Mouse (Mus musculus) brain, embryonic 14.5 days (tissue): ENCODE data around the gene Peli3. TPM values are rescaled to one million over a fixed set of nuclear protein-coding genes. Genes with fewer than 3 reads are reported as not detected.
"Not testable (repeated sequence)": the region's sequence is repeated elsewhere in the genome, so short reads cannot be mapped to it uniquely, and the experiment has no call there.

ENCODE experiments used
- DNase-seq: peaks from one replicate; pipeline ENCODE4 v3.0.0-alpha.2; 2011; ENCODE audit warnings: low read depth
- CTCF ChIP-seq: fragments of 200-500 bp; IDR thresholded peaks from 2 replicates; pipeline ENCODE4 v1.5.1; 2012; ENCODE audit warnings: inconsistent platforms, mild to moderate bottlenecking, moderate library complexity, borderline replicate concordance; ENCODE audit not compliant: insufficient read depth, insufficient read length; ENCODE audit errors: extremely low read depth
- POLR2A ChIP-seq: fragments of 200-500 bp; IDR thresholded peaks from 2 replicates; pipeline ENCODE4 v1.6.1; 2012; ENCODE audit warnings: mild to moderate bottlenecking, inconsistent platforms, borderline replicate concordance; ENCODE audit not compliant: poor library complexity, insufficient read depth, insufficient read length, severe bottlenecking; ENCODE audit errors: extremely low read depth
- polyA plus RNA-seq: library from polyadenylated mRNA; depleted of rRNA; stranded (reverse); fragments of >200 nt; gene quantifications from 2 replicates; pipeline ENCODE4 v1.2.3, GENCODE M21; 2012; rRNA removed

Gene Peli3
- 10.3 and 14.2 TPM in 2 replicates for polyA plus RNA-seq

DNA sequence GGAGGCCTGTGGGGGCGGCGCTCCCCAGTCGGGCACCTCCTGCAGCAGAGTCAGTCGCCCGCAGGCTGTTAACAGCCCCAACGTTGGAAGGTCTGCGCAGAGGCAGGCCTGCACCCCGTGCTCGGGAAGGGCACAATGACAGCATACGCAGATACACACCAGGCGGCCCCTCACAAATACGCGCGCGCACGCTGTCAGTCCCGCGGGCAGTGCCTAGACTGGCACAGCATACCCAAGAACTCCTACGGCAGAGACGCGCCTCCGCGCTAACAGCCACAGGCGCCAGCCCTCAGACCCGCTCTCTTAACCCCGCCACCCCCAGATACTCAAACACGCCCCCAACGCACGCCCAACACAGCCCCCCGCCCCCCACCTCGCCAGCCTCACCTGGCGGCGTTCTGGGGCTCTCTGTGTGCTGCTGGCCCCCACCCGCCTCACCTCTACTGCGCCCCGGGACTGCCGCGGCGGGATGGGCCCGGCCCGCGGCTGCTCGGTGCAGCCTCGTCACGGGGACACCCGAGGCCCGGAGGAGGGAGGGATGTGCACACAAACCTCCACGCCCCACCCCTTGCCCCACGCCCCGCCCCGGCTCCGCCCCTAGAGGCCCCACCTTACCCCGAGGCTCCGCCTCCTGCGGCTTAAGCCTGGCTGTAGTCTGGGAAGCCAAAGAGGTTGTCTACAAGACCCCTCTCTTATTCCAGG is at the start of gene Peli3:
TSS of gene Peli3 (minus strand) at position 577 of the 702 bp plus-strand sequence.
- TF ChIP-seq POLR2A: peak; percentile 68
- no peak for TF ChIP-seq CTCF

DNA sequence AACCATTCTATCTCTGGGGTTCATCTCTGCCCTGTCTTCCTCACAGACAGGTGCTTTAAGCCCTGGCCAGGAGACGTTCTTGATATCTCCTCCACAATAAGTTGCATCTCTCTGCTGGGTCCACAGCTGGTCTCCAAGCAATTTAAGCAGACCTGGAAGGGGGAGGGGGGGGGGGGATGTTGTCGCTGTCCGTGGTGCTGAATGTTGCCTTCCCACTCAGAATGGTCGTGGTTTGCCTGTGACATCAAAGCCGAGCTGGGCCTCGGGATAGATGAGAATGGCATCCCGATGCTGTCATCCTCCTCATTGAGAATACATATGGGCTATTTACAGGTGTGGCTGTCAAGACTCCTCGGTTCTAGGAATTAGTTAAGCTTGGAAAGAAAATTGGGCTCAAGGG is 49.4 kb upstream of the Peli3 start:
- TF ChIP-seq POLR2A: no peak
- no peak for TF ChIP-seq CTCF
- no peak for DNase-seq

More for the DNA sequence above, at the start of gene Peli3:
- DNase-seq: peak; percentile 91

DNA sequence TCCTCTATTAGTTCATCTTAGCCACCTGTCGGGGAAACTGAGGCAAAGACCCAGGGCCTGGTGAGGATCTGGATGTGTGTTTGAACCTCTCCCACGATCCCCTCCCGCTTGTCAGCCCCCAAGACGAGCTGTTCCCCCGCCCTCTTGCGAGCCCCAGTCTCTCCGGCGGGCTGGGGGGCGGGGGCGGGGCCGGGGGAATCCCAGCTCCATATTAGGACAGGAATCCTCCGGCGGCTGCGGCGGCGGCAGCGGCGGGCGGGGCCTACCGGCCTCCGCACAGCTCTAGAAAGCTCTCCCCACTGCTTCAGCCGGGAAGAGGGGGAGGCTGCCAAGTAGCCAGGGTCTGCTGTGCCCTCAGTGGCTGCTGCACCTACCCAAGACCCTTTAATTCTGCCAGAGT is 47.8 kb upstream of the Peli3 start:
- DNase-seq: peak; percentile 67
- TF ChIP-seq POLR2A (no peak), CTCF (no peak)

DNA sequence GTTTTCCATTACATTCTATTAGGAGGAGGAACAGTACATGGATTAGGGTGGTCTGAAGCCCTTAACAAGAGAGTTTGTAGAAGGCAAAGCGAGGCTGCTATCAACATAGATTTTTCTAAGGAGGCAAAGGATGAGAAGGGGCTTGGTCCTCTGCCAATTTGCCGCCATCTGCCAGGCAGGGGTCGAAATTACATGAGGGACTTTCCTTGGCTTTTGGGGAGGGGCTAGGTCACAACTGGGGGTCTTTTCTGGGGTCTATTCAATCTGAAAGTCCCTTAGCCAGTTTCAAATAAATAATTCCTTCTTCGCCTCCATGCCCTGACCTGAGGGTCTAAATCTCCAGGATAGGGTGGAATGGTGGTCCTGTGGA is 47.3 kb upstream of the Peli3 start, which contains the start of gene Npas4:
TSS of gene Npas4 (minus strand) at position 61 of the 370 bp plus-strand sequence.
- TF ChIP-seq CTCF (no peak), POLR2A (no peak)
- DNase-seq: no peak

DNA sequence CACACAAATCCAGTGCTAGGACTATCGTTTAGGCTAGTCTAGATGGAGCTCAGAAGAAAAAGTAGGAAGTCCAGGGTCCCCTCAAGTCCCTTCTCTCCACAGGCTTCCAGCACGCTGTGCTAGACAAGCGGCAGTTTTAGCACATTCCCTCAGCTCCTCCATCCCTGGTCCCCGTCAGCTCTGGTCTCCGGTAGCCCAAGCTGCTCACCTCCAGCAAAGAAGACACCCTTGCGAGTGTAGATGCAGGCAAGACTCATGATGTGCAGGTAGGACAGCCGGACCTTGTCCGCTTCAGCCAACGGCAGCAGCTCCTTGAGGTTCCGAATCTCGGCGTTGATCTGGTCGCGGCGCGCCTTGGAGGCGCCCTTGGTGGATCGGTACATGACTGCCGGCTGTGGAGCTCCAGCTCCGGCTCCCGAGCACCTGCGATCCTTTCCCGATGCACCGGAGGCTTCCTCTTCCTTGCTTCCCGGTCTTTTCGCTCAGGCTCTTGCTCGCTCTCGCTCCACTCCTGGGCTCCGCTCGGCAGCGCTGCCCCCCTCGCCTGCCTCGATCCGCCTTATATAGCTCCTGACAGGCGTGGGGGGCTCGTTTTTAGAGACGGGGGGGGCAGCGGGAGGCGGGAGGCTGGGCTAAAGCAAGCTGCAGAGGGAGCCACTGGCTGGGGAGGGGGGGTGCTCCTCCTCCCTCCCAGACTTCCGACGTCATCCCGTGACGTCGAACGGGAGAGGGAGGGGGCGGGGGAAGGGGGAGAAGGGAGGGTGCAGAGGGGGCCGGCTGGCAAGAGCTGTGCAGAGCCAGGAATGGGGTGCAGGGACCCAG is 46.7 kb upstream of the Peli3 start:
- peak; percentile 37; the same call in 1 of the 2 replicates for TF ChIP-seq POLR2A
- no peak for TF ChIP-seq CTCF

DNA sequence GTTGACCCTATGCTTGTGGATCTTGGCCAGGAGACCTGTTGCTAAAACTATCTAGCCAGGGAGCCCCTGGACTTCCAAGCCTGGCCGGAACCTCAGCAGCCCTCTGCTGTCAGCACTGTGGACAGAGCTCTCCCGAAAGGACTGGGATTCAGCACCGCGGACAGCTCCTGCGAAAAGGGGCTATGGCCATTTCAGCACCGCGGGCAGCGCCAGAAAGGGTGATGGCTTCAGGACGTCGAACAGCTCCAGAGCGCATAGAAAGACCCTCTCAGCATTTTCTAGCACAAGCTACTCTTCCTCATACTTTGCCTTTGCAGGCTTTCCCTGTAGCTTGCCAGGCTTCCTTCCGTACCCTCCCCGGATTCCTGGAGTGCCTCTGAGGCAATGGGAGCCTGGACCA is 46.1 kb upstream of the Peli3 start:
- DNase-seq: peak; percentile 74
- TF ChIP-seq CTCF (peak; percentile 19; the same call in 1 of the 2 replicates), POLR2A (no peak)

More for the DNA sequence above, 46.7 kb upstream of the Peli3 start:
- DNase-seq: peak; percentile 94

DNA sequence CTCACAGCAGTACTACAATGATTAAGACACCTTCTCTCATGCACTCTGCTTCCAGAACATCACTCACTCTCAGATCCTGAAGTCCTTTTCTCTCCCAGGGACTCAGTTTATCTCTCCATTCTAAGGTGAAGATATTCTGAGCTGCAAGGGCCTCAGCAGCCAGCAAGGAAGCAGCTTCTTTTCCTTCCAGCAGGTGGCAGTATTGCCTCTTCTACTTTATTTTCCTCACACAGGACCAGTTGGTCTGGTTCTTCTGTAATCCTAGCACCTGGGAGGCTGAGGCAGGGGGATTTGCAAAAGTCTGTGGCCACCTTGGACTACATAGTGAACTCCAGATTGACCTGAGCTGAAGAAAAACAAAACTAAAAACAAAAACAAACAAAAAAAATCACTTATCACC is 38.8 kb upstream of the Peli3 start:
- TF ChIP-seq CTCF: peak; percentile 79; the same call in 1 of the 2 replicates
- no peak for TF ChIP-seq POLR2A
- peak; percentile 91 for DNase-seq

DNA sequence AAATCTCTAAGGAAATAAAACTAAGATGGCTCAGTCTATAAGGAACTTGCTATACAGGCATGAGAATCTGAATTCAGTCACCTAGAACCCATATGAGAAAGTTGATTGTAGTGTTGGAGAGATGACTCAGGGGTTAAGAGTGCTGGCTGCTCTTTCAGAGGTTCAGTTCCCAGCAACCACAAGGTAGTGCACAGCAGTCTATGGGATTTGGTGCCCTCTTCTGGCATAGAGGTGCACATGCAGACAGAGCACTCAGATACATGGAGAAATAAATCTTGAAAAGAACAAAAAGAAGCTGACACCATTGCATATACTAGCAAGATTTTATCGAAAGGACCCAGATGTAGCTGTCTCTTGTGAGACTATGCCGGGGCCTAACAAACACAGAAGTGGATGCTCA is 25.3 kb upstream of the Peli3 start:
- TF ChIP-seq CTCF: peak; percentile 48; the same call in 1 of the 2 replicates
- TF ChIP-seq POLR2A: no peak
- DNase-seq: peak; percentile 13

DNA sequence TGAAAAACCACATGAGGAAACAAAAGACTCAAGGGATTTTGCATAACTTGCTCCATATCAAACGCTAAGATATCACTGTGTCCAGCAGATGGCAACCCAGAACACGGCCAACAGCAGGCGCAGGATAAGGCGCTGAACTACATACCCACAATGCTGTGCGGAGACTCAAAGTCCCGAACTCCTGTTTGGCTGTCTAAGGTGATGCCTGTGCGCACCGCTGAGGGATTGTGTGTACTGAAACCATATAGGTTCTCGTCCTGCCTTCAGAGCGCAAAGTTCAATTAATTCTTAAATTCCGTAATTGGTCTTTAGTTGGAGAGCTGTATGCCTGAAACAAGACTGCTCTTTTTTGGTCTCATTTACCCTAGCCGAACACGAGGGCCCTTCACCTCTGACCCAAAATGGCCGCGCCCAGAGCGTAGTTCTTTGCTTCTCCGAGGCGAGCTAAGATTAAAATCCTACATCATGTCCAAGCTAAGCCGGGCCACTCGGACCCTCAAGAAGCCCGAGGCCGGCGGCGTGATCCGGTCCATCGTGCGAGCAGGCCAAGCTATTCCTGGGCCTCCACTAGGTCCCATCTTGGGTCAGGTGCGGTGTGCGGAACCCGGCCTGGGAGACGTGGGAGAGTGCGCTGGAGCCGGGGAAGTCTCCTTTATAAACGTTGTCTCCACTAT is 19.1 kb upstream of the Peli3 start, which contains the start of gene Mrpl11:
TSS of gene Mrpl11 (plus strand) at position 220 of the 674 bp plus-strand sequence.
- TF ChIP-seq CTCF (peak; percentile 84), POLR2A (0 out of 2 replicates have a peak, but pooled peaks have one; percentile 15)
- DNase-seq: peak; percentile 98

DNA sequence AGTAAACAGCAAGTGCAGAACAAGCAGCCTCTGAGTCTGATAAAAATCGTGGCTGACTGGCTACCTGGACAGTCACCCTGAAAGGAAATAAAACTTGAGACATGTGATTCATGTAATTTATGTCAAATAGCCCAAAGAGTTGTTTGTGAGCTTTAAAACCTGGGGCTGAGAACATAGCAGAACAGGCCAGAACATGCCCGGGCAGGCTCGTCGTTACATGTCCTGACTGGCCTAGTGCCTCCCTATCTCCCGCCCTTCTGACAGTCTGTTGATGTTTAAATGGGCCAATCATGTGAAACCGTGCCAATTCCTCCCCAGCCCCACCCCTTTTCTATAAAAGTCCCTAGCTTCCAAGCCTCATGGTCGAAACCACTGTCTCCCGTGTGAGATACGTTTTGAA is 5.7 kb upstream of the Peli3 start:
- not testable (repeated sequence) for DNase-seq

DNA sequence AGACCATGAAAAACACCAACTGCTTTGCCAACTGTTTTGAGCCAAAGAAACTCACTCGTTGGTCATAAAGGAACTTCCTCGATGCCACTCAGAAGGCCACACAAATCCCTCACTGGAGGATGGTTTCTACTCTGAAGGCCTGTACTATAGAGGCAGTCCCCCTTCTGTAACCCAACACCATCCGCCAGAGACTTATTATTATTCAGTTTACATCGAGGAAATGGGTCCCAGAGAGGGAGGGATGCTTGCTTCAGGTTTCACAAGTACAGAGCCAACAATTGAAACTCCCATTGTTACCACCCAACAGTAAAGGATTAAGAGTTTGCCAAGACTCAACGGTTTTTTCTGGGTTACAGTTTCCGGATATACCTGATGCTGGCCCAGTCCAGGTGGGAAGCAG is 2.6 kb upstream of the Peli3 start:
- TF ChIP-seq POLR2A (no peak), CTCF (no peak)
- DNase-seq: no peak

DNA sequence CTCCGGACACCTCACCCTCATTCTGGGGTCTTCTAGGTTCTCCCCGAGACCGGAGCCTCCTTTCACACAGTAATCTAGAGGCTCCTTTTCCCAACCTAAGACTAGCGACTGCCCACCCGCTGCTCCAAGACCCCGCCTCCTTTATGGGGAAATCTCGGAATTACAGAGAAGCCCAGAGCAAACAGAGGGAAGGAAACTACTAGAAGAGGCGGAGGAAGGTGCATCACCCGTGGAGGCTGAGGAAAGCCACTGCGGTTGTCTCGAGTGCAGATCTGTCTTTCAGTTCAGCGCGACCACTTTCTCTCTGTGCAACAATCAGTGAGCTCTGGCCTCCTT is 294 bp upstream of the Peli3 start:
- TF ChIP-seq CTCF (no peak), POLR2A (no peak)
- no peak for DNase-seq
